Mouse (Mus musculus): Measurements from ENCODE around the gene Erc1. TPM values are rescaled to one million over a fixed set of nuclear protein-coding genes. Genes with fewer than 3 reads are reported as not detected.

Erc1 gene
- total RNA-seq (2021) = 10 to 100 TPM; 19.3 to 21.2 TPM
- long read RNA-seq, experiment 1, partial matches to known transcripts = 0 of 3 reads
- long read RNA-seq, experiment 1, other reads (novel, unspliced or antisense) = 3 of 3 reads
- long read RNA-seq, experiment 2, partial matches to known transcripts = 1 of 6 reads
- long read RNA-seq, experiment 2, other reads (novel, unspliced or antisense) = 5 of 6 reads

DNA sequence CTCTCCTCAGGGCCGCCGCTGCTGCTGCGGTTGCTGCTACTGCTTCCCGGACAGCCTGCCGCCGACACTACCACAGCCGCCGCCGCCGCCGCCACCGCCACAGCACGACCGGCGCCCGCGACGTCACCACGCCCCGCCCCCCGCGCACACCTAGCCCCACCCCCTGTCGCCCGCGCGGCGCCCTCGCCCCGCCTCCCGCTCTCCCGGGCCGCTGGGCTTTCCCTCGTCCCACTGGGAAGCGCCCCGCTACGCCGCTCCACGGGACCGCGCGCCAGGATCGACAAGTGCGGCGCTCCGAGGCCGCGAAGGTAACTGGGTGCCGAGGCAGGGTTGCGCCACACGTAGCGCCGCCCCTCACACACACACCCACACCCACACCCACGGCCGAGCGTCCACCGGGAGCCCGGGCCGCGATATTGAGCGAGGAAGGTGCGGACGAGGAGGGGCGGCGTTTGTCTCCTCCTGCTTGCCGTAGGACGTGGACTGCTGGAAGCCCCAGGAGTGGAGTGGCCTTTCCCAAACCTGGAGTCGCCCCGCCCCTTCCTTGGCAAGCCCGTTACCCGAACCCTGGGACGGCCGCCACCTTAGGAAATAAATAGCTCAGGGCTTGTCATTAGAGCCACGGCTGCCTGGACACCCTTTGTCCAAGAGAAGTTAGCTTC, at the start of gene Erc1:
Gene Erc1, minus strand, starts transcription at position 134 of the 662 bp plus-strand sequence.
- peak; percentile 97 for DNase-seq
- intact Hi-C loops (cut with DNase I; ENCODE audit: low total_unique reads) = loop anchor here (5.0 kb wide), 1 partner anchor 49 kb away; no protein-coding TSS in a partner anchor

DNA sequence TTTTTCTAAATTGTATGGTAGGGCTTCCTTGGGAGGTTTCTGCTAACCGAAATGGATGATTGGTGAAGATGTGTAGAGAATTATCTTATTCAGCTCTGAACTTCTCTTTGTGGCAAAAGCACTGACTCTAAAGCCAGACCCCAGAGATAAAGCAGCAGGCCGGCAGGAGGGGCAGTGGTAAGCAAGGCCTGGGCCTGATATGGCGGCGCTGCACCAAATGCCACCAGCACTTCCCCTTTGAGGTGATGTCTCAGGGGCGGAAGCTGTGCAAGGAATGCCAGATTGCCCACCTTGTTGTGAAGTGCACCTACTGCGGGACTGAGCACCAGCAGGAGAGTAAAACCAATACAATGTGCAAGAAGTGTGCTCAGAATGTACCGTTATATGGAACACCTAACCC, 44.7 kb upstream of the Erc1 start:
- intact Hi-C loops (cut with DNase I; ENCODE audit: low total_unique reads) = no loop called here
- DNase-seq = no peak

DNA sequence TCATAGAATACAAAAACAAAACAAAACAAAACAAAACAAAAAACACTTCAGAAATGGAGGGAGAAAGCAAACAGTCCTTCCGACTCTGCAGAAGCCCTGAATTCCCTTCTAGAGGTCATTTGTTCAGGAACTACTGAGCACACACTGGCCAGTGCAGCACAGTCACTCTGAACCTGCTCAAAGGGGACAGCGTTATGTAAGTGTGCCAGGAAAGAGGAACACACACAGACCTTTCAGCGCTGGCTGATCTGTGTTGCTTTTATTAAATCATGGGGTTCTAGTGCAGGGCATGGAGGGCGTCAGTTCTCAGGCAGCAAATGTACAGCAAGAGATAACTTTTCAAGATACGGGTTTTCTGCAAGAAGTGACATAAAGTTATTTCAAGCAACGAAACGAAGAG, 35.2 kb upstream of the Erc1 start:
- intact Hi-C loops (cut with DNase I; ENCODE audit: low total_unique reads) = no loop called here

DNA sequence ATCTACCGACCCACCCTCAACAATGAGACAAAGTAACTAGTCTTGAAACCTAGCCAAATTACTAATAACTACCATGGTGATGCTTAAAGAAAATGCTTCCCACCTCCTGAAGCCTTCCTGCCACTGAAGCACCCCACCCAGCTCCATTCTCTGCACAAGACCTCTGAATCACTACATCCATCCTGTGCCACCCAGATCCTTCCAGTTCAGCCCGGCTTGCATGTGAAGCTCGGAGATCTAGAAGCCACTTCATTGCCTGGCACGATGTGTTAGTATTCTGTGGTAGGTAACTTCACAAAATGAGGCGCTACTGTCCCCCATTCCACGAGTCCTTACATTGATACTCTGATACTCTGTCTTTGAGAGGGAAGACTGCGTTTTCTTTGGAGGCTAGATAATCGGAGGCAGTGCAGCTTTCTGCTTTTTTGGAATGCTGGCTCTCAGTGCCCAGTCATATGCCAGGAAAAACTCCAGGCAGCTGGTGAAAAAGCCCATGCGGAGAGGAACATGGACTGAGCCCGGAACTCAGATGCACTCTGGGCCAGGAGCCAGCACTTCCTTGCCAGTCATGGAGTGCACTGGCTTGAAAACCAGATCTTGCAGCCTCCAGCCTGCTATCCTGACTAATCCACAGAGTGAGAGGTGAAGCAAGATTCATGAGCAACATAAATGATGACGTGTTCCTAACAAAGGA, 16.5 kb upstream of the Erc1 start:
- intact Hi-C loops (cut with DNase I; ENCODE audit: low total_unique reads) = no loop called here

More for the DNA sequence above, 35.2 kb upstream of the Erc1 start:
- DNase-seq = no peak

DNA sequence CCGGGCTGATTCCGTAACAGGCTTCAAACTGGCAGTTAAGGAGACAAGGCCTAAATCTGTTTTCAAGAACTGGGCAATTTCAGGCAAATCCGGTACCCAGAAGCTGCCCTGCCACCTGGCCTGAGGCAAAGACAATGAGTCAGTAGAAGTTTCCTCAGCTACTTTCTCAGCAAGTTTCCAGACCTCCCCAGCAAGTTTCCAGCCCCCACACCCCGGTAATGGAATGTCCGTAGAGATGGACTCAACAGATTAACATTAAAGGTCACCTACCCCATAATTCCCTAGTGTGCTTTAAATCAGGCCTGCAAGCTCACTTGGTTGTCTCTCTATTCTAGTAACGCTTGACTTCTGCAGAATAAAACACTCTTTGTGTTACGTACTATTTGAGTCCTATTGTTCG, 13.6 kb upstream of the Erc1 start:
- intact Hi-C loops (cut with DNase I; ENCODE audit: low total_unique reads) = no loop called here
- no peak for DNase-seq

More for the DNA sequence above, 16.5 kb upstream of the Erc1 start:
- DNase-seq = peak; percentile 78

DNA sequence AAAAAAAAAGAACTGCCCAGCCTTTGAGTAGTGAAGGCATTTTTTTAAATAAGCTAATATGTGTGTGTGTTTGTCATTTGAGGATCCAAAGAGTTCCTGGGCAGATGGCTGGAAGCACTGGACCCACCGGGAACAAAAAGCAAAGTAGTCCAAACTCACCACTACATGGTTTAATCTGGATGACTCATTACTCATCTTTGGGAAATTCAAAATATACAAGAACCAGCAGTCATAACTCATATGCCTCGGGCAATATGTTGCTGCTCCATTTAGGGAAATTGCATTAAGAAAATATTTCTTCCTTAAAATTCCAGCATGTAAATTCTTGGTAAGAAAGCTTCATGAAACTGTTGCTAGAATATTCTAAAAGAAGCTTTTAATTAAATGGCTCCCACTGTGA, 12.3 kb upstream of the Erc1 start:
- intact Hi-C loops (cut with DNase I; ENCODE audit: low total_unique reads) = no loop called here
- no peak for DNase-seq

DNA sequence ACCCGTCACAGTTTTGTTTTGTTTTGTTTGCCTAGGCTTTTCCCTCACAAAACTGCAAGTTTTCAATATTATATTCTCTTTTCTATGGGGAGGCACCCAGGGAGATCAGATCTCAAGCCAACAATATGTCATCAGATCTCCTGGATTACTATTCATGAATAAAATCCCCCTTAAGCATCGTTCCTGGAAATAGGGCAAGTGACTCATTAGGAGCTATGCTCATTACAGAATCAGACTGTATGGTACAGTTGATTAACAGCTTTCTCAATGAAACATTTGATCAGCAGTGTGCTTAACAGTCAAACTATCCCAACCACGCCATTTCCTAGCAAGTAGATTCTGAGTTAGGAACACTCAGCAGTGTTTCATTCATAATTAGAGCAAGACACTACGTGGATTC, 7.5 kb upstream of the Erc1 start:
- no peak for DNase-seq
- intact Hi-C loops (cut with DNase I; ENCODE audit: low total_unique reads) = no loop called here

DNA sequence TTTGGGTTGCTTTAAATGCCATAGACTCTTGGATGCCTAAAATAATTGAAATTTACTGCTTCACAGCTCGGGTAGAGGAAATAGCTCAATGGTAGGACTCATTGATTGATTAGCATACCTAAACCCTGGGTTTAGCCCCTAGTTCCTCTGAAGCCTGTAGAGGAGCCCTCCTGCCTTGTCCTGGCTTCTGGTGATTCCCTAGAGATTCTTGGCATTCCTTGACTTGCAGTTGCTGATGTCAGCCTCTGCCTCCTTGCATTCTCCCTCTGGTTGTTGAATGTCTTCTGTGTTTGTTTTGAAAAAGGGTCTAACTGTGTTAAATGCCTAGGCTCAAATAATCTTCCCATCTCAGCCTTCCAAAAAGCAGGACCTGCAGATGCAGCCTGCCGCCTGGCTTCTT, 6.2 kb upstream of the Erc1 start:
- DNase-seq = no peak
- intact Hi-C loops (cut with DNase I; ENCODE audit: low total_unique reads) = no loop called here

DNA sequence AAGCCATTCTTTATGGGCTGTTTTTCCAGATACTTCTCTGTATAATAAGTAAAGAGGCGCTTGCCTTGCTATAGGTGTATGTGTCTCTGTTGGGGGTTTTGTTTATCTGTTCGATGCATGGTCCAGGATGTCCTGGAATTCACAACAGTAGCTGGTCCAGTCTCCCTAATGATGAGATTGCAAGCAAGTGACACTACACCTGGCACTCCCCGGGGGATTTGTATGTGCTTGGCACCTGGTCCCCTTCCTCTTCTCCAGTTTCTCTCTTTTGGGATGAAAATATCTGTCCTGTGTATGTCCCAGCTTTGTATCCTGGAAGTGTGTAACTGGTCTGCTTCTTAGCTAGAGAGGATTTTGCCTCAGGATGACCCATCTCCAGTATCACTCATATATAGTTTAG, 1.9 kb upstream of the Erc1 start:
- no peak for DNase-seq
- intact Hi-C loops (cut with DNase I; ENCODE audit: low total_unique reads) = loop anchor here (5.0 kb wide), 1 partner anchor 47 kb away; no protein-coding TSS in a partner anchor

DNA sequence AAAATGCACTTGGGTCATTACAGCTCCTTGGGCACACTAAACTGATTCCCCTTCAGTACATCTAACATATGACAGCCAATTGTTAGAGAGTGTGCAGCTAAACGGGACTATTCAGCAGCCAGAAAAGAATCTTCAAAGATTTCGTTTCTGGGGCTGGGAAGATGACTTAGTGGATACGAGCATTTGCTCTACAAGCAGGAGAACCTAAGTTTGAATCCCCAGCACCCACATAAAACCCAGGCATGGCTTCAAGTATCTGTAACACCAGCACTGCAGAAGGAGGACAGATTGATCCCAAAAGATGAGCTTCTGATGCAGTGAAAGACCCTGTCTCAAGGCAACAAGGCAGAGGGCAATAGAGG, 1.4 kb upstream of the Erc1 start:
- DNase-seq = no peak
- intact Hi-C loops (cut with DNase I; ENCODE audit: low total_unique reads) = loop anchor here (5.0 kb wide), 1 partner anchor 48 kb away; no protein-coding TSS in a partner anchor

DNA sequence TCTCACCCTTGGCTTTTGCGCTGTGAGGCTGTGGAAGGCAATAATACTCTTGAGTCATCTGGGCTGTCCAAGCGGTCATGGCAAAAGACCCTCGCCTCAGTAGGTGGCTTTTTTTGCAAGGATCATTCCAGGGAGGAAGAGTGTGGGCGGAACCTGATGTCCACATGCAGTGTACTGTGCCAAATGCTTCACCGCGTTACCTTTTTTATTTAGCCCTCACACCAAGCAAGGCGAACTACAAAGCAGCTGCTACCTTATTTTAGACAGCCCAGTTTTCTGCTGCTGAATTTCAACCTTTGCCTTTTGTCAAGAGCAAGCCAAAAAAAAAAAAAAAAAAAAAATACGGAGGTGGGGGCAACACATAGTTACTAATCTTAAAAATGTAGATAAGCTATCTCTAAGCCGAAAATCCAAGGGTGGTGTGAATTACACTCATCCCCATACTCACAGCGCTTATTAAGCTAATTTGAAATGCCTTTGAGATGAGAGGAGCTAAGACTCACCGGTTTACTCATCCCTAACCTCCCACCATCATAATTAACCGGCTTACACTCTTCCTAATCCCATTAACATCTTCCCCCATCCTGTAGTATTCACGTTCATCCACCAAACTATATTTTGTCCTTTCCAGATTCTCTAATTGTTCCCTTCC, 855 bp upstream of the Erc1 start:
- DNase-seq = no peak
- intact Hi-C loops (cut with DNase I; ENCODE audit: low total_unique reads) = loop anchor here (5.0 kb wide), 1 partner anchor 48 kb away; no protein-coding TSS in a partner anchor

DNA sequence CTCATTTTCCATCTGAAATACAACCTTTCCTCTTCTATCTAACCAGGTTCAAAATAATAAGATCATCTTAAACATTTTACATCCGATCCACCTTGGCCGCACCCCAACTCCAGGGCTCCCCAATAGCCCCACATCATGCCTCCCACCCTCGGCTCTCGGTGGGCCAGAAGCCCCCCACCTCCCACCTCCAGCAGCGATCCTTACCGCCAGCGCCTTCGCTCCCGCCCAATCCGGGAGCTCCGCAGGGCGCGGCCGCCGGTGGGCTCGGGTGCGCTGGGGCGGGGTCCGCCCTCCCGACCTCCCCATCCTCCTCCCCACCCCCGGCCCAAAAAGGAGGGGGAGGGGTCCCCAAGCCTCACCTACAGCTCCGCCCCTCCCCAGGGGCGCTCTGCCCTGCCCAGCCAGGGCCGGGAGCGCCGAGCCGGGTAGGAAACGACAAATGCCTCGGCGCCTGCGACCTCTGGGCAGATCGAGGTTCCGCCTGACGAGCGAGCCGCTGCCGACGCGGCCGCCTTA, 391 bp downstream of the Erc1 start:
- intact Hi-C loops (cut with DNase I; ENCODE audit: low total_unique reads) = loop anchor here (5.0 kb wide), 1 partner anchor 50 kb away; no protein-coding TSS in a partner anchor
- DNase-seq = no peak

DNA sequence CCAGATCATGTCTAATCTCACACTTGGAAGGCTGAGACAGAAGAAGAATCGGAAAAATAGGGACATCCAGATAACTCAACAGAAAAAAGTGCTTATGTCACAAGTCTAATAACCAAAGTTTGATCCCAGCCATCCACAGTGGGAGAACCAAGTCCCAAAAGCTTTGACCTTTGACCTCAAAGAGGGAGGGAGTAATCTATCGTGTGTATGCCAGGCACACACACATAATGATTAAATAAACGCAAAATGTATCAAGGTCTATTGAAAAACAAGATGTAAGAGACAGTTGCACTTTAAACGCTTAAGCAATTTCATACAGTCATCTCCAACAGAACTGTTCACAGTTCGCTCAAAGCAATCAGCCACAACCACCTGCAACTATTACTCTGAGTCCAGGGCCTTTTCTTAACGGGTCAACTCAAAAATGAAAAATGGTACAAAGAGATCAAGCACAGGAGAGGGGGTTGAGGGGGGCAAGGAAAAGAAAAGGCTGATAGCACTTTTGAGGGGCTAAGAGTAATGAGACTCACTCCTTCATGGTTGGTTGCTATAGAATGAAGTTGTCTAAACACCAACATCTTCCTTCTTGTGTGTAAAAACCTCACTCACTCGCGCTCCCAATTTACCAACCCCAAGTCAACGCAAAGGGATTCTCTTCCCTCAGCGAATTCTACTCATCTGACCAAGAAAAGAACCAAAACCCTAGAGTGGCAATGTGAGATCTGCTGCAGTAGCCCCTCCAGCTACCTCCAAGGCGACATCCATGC, 1.0 kb downstream of the Erc1 start:
- intact Hi-C loops (cut with DNase I; ENCODE audit: low total_unique reads) = loop anchor here (5.0 kb wide), 1 partner anchor 50 kb away; no protein-coding TSS in a partner anchor
- DNase-seq = no peak

DNA sequence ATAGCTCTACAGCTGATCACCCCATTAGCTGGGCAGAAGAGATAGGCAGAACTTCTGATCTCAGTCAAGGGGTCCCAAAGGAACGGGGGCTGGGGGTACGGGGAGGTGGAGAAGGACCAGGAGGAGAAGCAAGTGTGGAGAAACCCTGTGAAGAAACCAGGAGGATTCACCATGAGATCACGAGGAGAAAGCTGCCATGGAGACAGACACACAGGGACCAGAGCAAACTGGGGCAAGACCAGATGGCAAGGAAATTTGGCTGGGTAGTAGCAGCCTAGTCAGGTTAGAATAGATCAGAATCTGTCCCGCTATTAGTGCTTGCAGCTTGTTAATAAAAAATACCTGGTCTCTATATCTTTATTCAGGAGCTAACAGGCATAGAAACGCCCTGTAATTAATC, 18.0 kb downstream of the Erc1 start:
- intact Hi-C loops (cut with DNase I; ENCODE audit: low total_unique reads) = no loop called here
- DNase-seq = no peak

DNA sequence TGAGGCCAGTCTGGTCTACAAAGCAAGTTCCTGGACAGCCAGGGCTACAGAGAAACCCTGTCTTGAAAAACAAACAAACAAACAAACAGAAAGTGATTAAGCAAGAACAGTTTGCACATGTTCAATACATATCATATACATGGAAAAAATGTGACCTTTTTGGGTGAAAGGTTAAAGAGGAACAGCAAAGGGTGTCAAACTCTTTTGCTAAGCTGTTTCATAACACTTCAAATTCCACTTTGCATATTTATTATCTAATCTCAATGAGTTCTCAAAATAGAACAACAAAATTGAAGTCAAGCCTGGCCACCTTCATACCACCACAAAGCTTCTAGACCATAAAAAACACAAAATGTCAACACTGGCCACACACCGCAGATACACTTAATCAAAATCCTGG, 19.8 kb downstream of the Erc1 start:
- intact Hi-C loops (cut with DNase I; ENCODE audit: low total_unique reads) = no loop called here
- DNase-seq = no peak

DNA sequence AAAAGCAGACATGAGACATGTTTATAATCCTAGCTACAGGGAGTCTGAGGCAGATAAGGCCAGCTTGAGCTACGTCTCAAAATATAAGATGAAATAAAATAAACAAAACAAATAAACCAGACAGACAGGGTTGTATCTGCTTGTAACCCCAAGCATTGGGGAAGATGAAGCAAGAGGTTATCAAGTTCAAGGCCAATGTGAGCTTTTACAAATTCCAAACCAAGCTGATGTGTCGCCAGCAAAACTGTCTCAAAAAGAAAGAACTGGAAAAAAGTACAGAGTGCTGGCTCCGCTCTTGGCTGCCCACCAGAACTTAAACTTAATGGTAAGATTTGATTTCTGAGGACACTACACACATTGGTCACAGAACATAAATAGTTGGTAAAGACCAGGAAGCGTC, 21.3 kb downstream of the Erc1 start:
- DNase-seq = no peak
- intact Hi-C loops (cut with DNase I; ENCODE audit: low total_unique reads) = no loop called here

DNA sequence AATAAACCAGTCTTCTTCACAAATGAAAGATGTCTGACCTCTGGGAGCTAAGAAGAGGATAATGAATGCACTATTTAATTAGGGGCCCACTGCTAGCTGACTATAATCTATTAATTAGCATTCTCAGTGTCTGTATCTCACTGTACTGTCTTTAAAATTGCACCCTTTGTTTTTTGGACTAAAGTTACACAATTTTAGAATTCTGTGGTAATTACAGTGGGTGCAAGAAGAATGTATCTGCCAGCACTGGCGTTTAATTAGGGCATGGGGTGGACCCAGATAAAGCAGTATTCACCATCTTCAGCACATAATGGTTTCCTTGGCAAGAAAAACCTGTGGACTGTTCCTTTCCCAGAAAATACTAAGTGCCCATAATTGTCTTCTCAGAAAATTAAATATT, 25.8 kb downstream of the Erc1 start:
- intact Hi-C loops (cut with DNase I; ENCODE audit: low total_unique reads) = no loop called here
- no peak for DNase-seq

DNA sequence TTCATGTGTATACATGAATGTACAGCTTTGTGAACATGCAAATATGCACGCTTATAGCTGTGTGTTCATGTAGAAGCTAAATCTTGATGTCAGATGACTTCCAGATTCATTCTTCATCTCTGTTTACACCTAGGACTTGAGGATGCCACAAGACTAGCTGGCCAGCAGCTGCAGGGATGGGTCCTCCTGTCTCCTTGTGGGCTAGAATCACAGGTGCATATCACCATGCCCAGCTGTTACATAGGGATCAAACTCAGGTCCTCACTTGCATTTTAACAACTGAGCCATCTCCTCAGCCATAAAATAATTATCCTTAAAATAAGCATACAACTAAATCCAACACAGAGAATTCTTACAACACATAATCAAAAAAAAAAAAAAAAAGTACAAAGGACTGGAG, 26.8 kb downstream of the Erc1 start:
- no peak for DNase-seq
- intact Hi-C loops (cut with DNase I; ENCODE audit: low total_unique reads) = no loop called here

DNA sequence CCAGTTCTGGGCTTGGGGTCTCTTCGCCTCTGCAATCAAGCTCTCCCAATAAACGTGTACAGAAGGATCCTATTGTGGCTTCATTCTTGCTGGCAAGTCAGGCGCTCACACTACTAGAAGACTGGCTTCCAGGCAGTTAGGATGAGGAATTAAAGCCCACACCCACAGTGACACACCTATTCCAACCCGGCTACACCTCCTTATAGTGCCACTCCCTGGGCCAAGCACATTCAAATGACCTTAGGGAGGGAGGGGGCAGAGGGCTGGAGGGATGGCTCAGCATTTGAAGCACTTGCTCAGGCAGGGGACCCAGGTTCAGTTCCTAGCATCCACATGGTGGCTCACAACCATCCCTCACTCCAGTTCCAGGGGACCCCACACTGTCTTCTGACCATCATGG, 29.4 kb downstream of the Erc1 start:
- intact Hi-C loops (cut with DNase I; ENCODE audit: low total_unique reads) = no loop called here
- DNase-seq = no peak
